Mouse (Mus musculus) R1 (cell line): ENCODE results near the gene Ciart.
A peak's percentile ranks its signal among the peaks of the same experiment; 100 is the strongest.
"Not testable (repeated sequence)": the region's sequence is repeated elsewhere in the genome, so short reads cannot be mapped to it uniquely, and the experiment has no call there.

Experiments used
- DNase-seq: peaks from one replicate; pipeline ENCODE4 v3.0.0-alpha.2; 2018; ENCODE audit warnings: low read depth, low spot score

The Ciart gene

GRCm38 (mm10) chr3:95865571-95865970 is 16.5 kb downstream of the Ciart start:
- DNase-seq, result peak; percentile 65

- no peak for DNase-seq
These were observed 17.0 kb downstream of the Ciart start for GRCm38 (mm10) chr3:95865050-95865449.

- peak; percentile 47 for DNase-seq
These were observed 18.5 kb downstream of the Ciart start for GRCm38 (mm10) chr3:95863578-95863977.

- peak; percentile 95 for DNase-seq
These were observed 20.3 kb downstream of the Ciart start for GRCm38 (mm10) chr3:95861796-95862195.

GRCm38 (mm10) chr3:95861216-95861615 is 20.8 kb downstream of the Ciart start:
- peak; percentile 69 for DNase-seq

GRCm38 (mm10) chr3:95860323-95860722 is 21.7 kb downstream of the Ciart start:
- DNase-seq, result peak; percentile 61

GRCm38 (mm10) chr3:95858278-95858677 is 23.8 kb downstream of the Ciart start:
- not testable (repeated sequence) for DNase-seq

GRCm38 (mm10) chr3:95857050-95857449 is 25.0 kb downstream of the Ciart start:
- DNase-seq, result not testable (repeated sequence)

- no peak for DNase-seq
These were observed 25.9 kb downstream of the Ciart start for GRCm38 (mm10) chr3:95856115-95856514.

GRCm38 (mm10) chr3:95855502-95856089 is 26.5 kb downstream of the Ciart start, which contains the start of gene Prpf3:
Gene Prpf3 (minus strand): TSS chr3:95855885.
- peak; percentile 89 for DNase-seq

GRCm38 (mm10) chr3:95851317-95851716 is 30.7 kb downstream of the Ciart start:
- DNase-seq, result no peak

GRCm38 (mm10) chr3:95850611-95851010 is 31.4 kb downstream of the Ciart start:
- DNase-seq, result no peak

GRCm38 (mm10) chr3:95842503-95843214 is 39.4 kb downstream of the Ciart start:
- no peak for DNase-seq

- no peak for DNase-seq
These were observed 42.8 kb downstream of the Ciart start for GRCm38 (mm10) chr3:95839250-95839649.

GRCm38 (mm10) chr3:95829053-95829452 is 53.0 kb downstream of the Ciart start:
- no peak for DNase-seq
